Mouse (Mus musculus): Measurements from ENCODE around the gene Cacnb1. TPM values are rescaled to one million over a fixed set of nuclear protein-coding genes. Genes with fewer than 3 reads are reported as not detected.

Gene Cacnb1
- polyA plus RNA-seq, 1 experiment from 2014 or later: 6.1 TPM

DNA sequence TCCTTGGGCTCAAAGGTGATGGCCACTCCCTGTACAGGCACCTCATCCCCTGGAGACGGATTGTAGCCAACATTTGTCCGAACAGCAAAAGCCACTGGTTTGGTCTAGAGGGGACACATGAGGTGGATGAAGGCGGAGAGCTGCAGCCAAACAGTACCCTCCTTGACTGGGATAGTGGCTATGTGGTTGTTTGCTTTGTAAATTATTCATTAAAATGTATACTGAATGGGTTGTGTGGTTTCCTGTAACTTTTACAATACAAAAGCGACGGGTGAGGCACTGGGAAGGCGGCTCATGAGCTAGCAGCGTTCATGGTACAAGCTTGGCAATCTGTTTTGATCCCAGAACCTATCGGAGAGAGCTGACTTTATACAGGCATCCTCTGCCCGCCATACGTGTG is 10.0 kb downstream of the Cacnb1 start:
- Histone ChIP-seq H3K4me1 (ENCODE audit: control insufficient read depth, insufficient read depth, low read length) (no peaks in the 10 kb centered on the region), H3K4me2 (no peak overlapping the region), H3K4me3 (ENCODE audit: low read depth, low read length) (no peak overlapping the region), H3K36me3 (ENCODE audit: control insufficient read depth, insufficient read depth, low read length) (no peaks in the 10 kb centered on the region), H3K9me3 (replicated peaks; ENCODE audit: control insufficient read depth, low read length) (no peaks in the 10 kb centered on the region), H3K9ac (ENCODE audit: low read depth, low read length) (no peak overlapping the region), H3K27ac (ENCODE audit: low read depth, low read length) (no peak overlapping the region), H3K27me3 (ENCODE audit: control insufficient read depth, insufficient read depth, low read length) (peaks cover 12% of the 10 kb centered on the region)
- no peak for ATAC-seq (replicated peaks; ENCODE audit: insufficient number of reproducible peaks, low FRiP score, low TSS enrichment)
- 73% methylated on average over 10 of the region's 10 CpGs for WGBS (ENCODE audit: insufficient replicate concordance)

GRCm38 (mm10) chr11:98011716-98012115 is 11.1 kb downstream of the Cacnb1 start:
- Histone ChIP-seq H3K36me3 (ENCODE audit: control insufficient read depth, insufficient read depth, low read length) (no peaks in the 10 kb centered on the region), H3K9ac (ENCODE audit: low read depth, low read length) (no peak overlapping the region), H3K4me3 (ENCODE audit: low read depth, low read length) (no peak overlapping the region), H3K4me1 (ENCODE audit: control insufficient read depth, insufficient read depth, low read length) (no peaks in the 10 kb centered on the region), H3K27ac (ENCODE audit: low read depth, low read length) (no peak overlapping the region), H3K9me3 (replicated peaks; ENCODE audit: control insufficient read depth, low read length) (no peaks in the 10 kb centered on the region), H3K27me3 (ENCODE audit: control insufficient read depth, insufficient read depth, low read length) (peaks cover 12% of the 10 kb centered on the region), H3K4me2 (no peak overlapping the region)
- no peak for ATAC-seq (replicated peaks; ENCODE audit: insufficient number of reproducible peaks, low FRiP score, low TSS enrichment)
- WGBS (ENCODE audit: insufficient replicate concordance): 44% methylated on average over 9 of the region's 9 CpGs

DNA sequence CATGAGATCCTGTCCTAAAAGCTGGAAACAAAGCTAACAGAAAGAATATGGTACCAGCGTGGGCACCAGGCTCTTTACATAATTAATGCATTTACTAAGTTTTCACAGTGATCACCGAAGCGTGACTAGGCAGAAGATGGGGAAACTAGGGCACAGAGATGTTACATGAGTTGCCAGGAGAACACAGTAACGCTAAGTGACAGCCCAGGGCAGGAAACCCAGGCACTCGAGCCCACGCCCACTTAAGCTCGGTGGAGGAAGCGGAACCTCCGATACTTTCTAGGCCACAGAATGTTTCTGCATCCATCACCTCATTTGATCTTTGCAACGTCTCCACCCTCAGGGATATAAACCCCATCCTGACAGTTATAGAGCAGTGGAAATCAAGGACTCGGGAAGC is 14.7 kb downstream of the Cacnb1 start:
- ATAC-seq (replicated peaks; ENCODE audit: insufficient number of reproducible peaks, low FRiP score, low TSS enrichment): no peak
- no peaks in the 10 kb centered on the region for H3K9me3 ChIP-seq (replicated peaks; ENCODE audit: control insufficient read depth, low read length)
- H3K4me1 ChIP-seq (ENCODE audit: control insufficient read depth, insufficient read depth, low read length): peaks cover 7% of the 10 kb centered on the region; the same call in 1 of the 2 replicates
- 77% methylated on average over 11 of the region's 11 CpGs for WGBS (ENCODE audit: insufficient replicate concordance)
- no peak overlapping the region for H3K4me2 ChIP-seq
- H3K36me3 ChIP-seq (ENCODE audit: control insufficient read depth, insufficient read depth, low read length): peaks cover 4% of the 10 kb centered on the region; the same call in 1 of the 2 replicates
- H3K4me3 ChIP-seq (ENCODE audit: low read depth, low read length): no peak overlapping the region
- no peak overlapping the region for H3K27ac ChIP-seq (ENCODE audit: low read depth, low read length)
- H3K27me3 ChIP-seq (ENCODE audit: control insufficient read depth, insufficient read depth, low read length): peaks cover 22% of the 10 kb centered on the region
- H3K9ac ChIP-seq (ENCODE audit: low read depth, low read length): no peak overlapping the region

GRCm38 (mm10) chr11:98005686-98006085 is 17.1 kb downstream of the Cacnb1 start:
- no peak overlapping the region for H3K27ac ChIP-seq (ENCODE audit: low read depth, low read length)
- H3K27me3 ChIP-seq (ENCODE audit: control insufficient read depth, insufficient read depth, low read length): peaks cover 33% of the 10 kb centered on the region
- no peak for ATAC-seq (replicated peaks; ENCODE audit: insufficient number of reproducible peaks, low FRiP score, low TSS enrichment)
- H3K4me3 ChIP-seq (ENCODE audit: low read depth, low read length): no peak overlapping the region
- H3K9me3 ChIP-seq (replicated peaks; ENCODE audit: control insufficient read depth, low read length): no peaks in the 10 kb centered on the region
- no peak overlapping the region for H3K9ac ChIP-seq (ENCODE audit: low read depth, low read length)
- peaks cover 12% of the 10 kb centered on the region for H3K4me1 ChIP-seq (ENCODE audit: control insufficient read depth, insufficient read depth, low read length)
- no peak overlapping the region for H3K4me2 ChIP-seq
- H3K36me3 ChIP-seq (ENCODE audit: control insufficient read depth, insufficient read depth, low read length): peaks cover 4% of the 10 kb centered on the region; the same call in 1 of the 2 replicates
- whole genome bisulfite sequencing (ENCODE audit: insufficient replicate concordance): 71% methylated on average over 10 of the region's 10 CpGs

DNA sequence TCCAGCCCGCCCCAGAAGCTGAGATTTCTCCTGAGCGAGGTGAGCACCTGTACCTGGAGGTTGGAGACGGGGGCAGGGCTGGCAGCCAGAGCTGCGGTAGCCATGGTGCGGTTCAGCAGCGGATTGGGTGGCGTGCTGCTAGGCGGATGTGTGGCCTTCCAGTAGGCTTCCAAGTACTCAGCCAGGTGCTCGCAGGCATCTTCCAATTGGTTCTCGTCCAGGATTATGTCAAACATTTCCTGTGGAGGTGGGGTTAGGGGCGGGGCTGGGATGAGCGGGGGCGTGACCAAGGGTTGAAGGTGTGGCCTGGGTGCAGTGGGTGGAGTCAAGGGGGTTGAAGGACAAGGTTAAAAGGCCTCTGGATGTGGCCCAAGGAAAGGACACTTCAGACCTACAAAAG is 17.8 kb downstream of the Cacnb1 start:
- H3K9me3 ChIP-seq (replicated peaks; ENCODE audit: control insufficient read depth, low read length): no peaks in the 10 kb centered on the region
- H3K9ac ChIP-seq (ENCODE audit: low read depth, low read length): no peak overlapping the region
- 35% methylated on average over 13 of the region's 13 CpGs for WGBS (ENCODE audit: insufficient replicate concordance)
- no peak overlapping the region for H3K4me3 ChIP-seq (ENCODE audit: low read depth, low read length)
- peaks cover 4% of the 10 kb centered on the region; the same call in 1 of the 2 replicates for H3K36me3 ChIP-seq (ENCODE audit: control insufficient read depth, insufficient read depth, low read length)
- H3K27ac ChIP-seq (ENCODE audit: low read depth, low read length): no peak overlapping the region
- H3K4me1 ChIP-seq (ENCODE audit: control insufficient read depth, insufficient read depth, low read length): peaks cover 12% of the 10 kb centered on the region
- peaks cover 36% of the 10 kb centered on the region for H3K27me3 ChIP-seq (ENCODE audit: control insufficient read depth, insufficient read depth, low read length)
- H3K4me2 ChIP-seq: no peak overlapping the region
- no peak for ATAC-seq (replicated peaks; ENCODE audit: insufficient number of reproducible peaks, low FRiP score, low TSS enrichment)

DNA sequence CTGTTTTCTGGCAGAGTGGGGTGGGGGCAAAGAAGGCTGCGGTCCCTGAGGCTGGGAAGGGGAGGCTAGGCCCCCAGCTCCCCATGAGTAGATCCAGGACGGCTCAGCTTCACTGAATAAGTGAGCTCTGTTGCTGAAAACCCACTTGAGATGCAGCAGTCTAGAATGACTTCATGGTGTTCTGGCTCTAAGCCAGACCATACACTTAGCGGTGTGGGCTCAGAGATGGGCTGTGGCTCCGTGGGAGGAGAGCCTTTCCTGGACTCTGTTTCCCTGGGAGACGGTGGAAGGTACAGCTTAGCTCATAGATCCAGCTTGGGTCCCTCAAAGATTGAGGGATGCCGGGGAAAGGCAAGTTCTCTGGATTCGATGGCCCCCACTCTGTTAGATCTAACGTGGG is 18.7 kb downstream of the Cacnb1 start:
- Histone ChIP-seq H3K4me1 (ENCODE audit: control insufficient read depth, insufficient read depth, low read length) (peaks cover 12% of the 10 kb centered on the region), H3K27me3 (ENCODE audit: control insufficient read depth, insufficient read depth, low read length) (peaks cover 45% of the 10 kb centered on the region)
- no peak for ATAC-seq (replicated peaks; ENCODE audit: insufficient number of reproducible peaks, low FRiP score, low TSS enrichment)

DNA sequence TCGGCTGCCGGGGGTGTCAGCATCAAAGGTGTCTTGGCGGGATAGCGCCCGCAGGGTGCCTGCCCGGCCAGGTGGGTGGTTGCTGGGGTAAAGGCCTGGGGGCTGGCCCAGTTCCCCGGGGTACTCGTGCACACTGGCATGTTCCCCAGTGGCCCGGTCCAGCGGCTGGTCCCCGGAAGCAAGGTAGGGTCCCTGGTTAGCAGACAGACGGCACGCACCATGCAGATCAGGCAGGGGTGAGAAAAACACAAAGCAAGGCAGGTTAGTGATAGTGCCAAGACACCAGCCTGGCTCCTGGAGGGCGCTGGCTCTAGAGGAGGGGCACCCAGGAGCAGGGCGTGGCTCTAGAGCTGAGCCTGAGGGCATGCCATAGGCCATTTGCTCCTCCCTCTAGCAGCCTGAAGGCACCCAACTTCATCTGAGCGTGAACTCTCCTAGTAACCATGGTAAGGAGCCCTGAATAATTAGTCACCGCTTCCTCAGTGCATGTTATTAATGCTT is 19.6 kb downstream of the Cacnb1 start:
- Histone ChIP-seq H3K27me3 (ENCODE audit: control insufficient read depth, insufficient read depth, low read length) (peaks cover 45% of the 10 kb centered on the region), H3K27ac (ENCODE audit: low read depth, low read length) (no peak overlapping the region), H3K4me3 (ENCODE audit: low read depth, low read length) (peak overlapping the region; percentile 30), H3K36me3 (ENCODE audit: control insufficient read depth, insufficient read depth, low read length) (peaks cover 4% of the 10 kb centered on the region; the same call in 1 of the 2 replicates), H3K4me1 (ENCODE audit: control insufficient read depth, insufficient read depth, low read length) (peaks cover 12% of the 10 kb centered on the region), H3K4me2 (peak overlapping the region; percentile 61), H3K9me3 (replicated peaks; ENCODE audit: control insufficient read depth, low read length) (no peaks in the 10 kb centered on the region), H3K9ac (ENCODE audit: low read depth, low read length) (no peak overlapping the region)
- no peak for ATAC-seq (replicated peaks; ENCODE audit: insufficient number of reproducible peaks, low FRiP score, low TSS enrichment)
- WGBS (ENCODE audit: insufficient replicate concordance): 37% methylated on average over 17 of the region's 17 CpGs

More for the DNA sequence above, 18.7 kb downstream of the Cacnb1 start:
- H3K4me3 ChIP-seq (ENCODE audit: low read depth, low read length): no peak overlapping the region
- H3K9ac ChIP-seq (ENCODE audit: low read depth, low read length): no peak overlapping the region
- no peak overlapping the region for H3K4me2 ChIP-seq
- no peak overlapping the region for H3K27ac ChIP-seq (ENCODE audit: low read depth, low read length)
- WGBS (ENCODE audit: insufficient replicate concordance): 59% methylated on average over 8 of the region's 8 CpGs
- H3K9me3 ChIP-seq (replicated peaks; ENCODE audit: control insufficient read depth, low read length): no peaks in the 10 kb centered on the region
- peaks cover 4% of the 10 kb centered on the region; the same call in 1 of the 2 replicates for H3K36me3 ChIP-seq (ENCODE audit: control insufficient read depth, insufficient read depth, low read length)

DNA sequence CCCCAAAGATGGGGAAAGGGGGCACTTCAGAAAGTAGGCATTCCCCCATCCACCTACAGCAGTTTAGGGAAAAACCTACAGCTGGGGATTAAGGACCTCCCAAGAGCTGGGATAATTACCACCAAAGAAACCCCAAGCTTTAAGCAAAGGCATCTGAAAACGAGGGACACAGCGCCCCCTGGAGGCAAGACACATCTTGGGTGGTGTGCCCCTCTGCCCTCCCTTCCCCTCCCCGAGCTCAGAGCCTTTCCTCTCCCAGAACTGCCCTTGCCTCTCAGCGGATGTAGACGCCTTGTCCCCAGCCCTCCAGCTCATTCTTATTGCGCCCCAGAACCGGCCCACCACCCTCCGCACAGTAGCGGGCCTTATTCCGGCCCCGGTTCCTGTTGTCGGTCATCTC is 20.2 kb downstream of the Cacnb1 start:
- H3K4me1 ChIP-seq (ENCODE audit: control insufficient read depth, insufficient read depth, low read length): peaks cover 12% of the 10 kb centered on the region
- no peak overlapping the region for H3K27ac ChIP-seq (ENCODE audit: low read depth, low read length)
- no peak for ATAC-seq (replicated peaks; ENCODE audit: insufficient number of reproducible peaks, low FRiP score, low TSS enrichment)
- peak overlapping the region; percentile 61 for H3K4me2 ChIP-seq
- no peaks in the 10 kb centered on the region for H3K9me3 ChIP-seq (replicated peaks; ENCODE audit: control insufficient read depth, low read length)
- no peak overlapping the region for H3K9ac ChIP-seq (ENCODE audit: low read depth, low read length)
- H3K27me3 ChIP-seq (ENCODE audit: control insufficient read depth, insufficient read depth, low read length): peaks cover 45% of the 10 kb centered on the region
- H3K36me3 ChIP-seq (ENCODE audit: control insufficient read depth, insufficient read depth, low read length): peaks cover 4% of the 10 kb centered on the region; the same call in 1 of the 2 replicates
- WGBS (ENCODE audit: insufficient replicate concordance): 5% methylated on average over 12 of the region's 12 CpGs
- peak overlapping the region; percentile 30 for H3K4me3 ChIP-seq (ENCODE audit: low read depth, low read length)

DNA sequence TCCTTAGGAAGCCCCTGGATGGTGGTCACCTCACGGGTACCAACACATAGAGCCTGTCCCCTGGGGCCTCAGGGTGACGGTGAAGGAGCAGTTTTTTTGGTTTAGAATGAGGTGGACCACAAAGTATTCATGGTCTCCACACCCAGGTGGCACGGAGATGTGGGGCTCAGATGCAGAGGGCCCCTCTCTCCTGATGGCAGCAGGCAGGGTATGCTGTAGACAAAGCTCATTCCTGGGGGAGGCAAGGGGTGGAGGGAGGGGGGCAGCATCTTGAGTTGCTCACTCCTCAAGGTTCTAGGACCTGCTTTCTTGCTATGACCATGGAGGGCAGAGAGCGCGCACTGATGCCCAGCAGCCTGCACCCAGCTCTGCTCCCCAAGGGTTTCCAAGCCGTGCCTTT is 20.8 kb downstream of the Cacnb1 start:
- no peak overlapping the region for H3K4me3 ChIP-seq (ENCODE audit: low read depth, low read length)
- H3K9ac ChIP-seq (ENCODE audit: low read depth, low read length): no peak overlapping the region
- ATAC-seq (replicated peaks; ENCODE audit: insufficient number of reproducible peaks, low FRiP score, low TSS enrichment): no peak
- H3K4me2 ChIP-seq: no peak overlapping the region; the same call in 1 of the 2 replicates
- no peaks in the 10 kb centered on the region for H3K9me3 ChIP-seq (replicated peaks; ENCODE audit: control insufficient read depth, low read length)
- H3K36me3 ChIP-seq (ENCODE audit: control insufficient read depth, insufficient read depth, low read length): peaks cover 4% of the 10 kb centered on the region; the same call in 1 of the 2 replicates
- H3K27me3 ChIP-seq (ENCODE audit: control insufficient read depth, insufficient read depth, low read length): peaks cover 48% of the 10 kb centered on the region
- no peak overlapping the region for H3K27ac ChIP-seq (ENCODE audit: low read depth, low read length)
- peaks cover 12% of the 10 kb centered on the region for H3K4me1 ChIP-seq (ENCODE audit: control insufficient read depth, insufficient read depth, low read length)
- WGBS (ENCODE audit: insufficient replicate concordance): 57% methylated on average over 6 of the region's 6 CpGs
